Mouse (Mus musculus): ENCODE results near the gene Gpr31b.
"Not testable (repeated sequence)": the region's sequence is repeated elsewhere in the genome, so short reads cannot be mapped to it uniquely, and the experiment has no call there.

Gene Gpr31b

GRCm38 (mm10) chr17:13052124-13052813 is at the start of gene Gpr31b:
Gpr31b (minus strand) TSS chr17:13052296.
- not testable (repeated sequence) for DNase-seq (ENCODE audit: low spot score)

- not testable (repeated sequence) for DNase-seq (ENCODE audit: low spot score)
Observed at GRCm38 (mm10) chr17:13092960-13093359, 40.9 kb upstream of the Gpr31b start.

- DNase-seq (ENCODE audit: low spot score), result not testable (repeated sequence)
Observed at GRCm38 (mm10) chr17:13092100-13092764, 40.1 kb upstream of the Gpr31b start.

GRCm38 (mm10) chr17:13091510-13091909 is 39.4 kb upstream of the Gpr31b start:
- not testable (repeated sequence) for DNase-seq (ENCODE audit: low spot score)

GRCm38 (mm10) chr17:13069227-13069626 is 17.1 kb upstream of the Gpr31b start:
- DNase-seq (ENCODE audit: low spot score), result not testable (repeated sequence)

- not testable (repeated sequence) for DNase-seq (ENCODE audit: low spot score)
Observed at GRCm38 (mm10) chr17:13067864-13068385, 15.8 kb upstream of the Gpr31b start.

GRCm38 (mm10) chr17:13062882-13063281 is 10.8 kb upstream of the Gpr31b start:
- DNase-seq (ENCODE audit: low spot score), result not testable (repeated sequence)

GRCm38 (mm10) chr17:13060804-13061203 is 8.7 kb upstream of the Gpr31b start, which contains the start of gene Tcp10b:
Tcp10b (plus strand) TSS chr17:13061104.
- DNase-seq (ENCODE audit: low spot score), result not testable (repeated sequence)

GRCm38 (mm10) chr17:13043846-13044673 is 8.0 kb downstream of the Gpr31b start:
- DNase-seq (ENCODE audit: low spot score), result peak; percentile 27

GRCm38 (mm10) chr17:13036627-13037192 is 15.4 kb downstream of the Gpr31b start:
- DNase-seq (ENCODE audit: low spot score), result not testable (repeated sequence)

- DNase-seq (ENCODE audit: low spot score), result no peak
Observed at GRCm38 (mm10) chr17:13013316-13013715, 38.8 kb downstream of the Gpr31b start.

- peak; percentile 6 for DNase-seq (ENCODE audit: low spot score)
Observed at GRCm38 (mm10) chr17:13009887-13010286, 42.2 kb downstream of the Gpr31b start.

- no peak for DNase-seq (ENCODE audit: low spot score)
Observed at GRCm38 (mm10) chr17:13008528-13008927, 43.6 kb downstream of the Gpr31b start.

GRCm38 (mm10) chr17:13007730-13008425 is 44.2 kb downstream of the Gpr31b start:
- peak; percentile 98 for DNase-seq (ENCODE audit: low spot score)

GRCm38 (mm10) chr17:13006984-13007383 is 45.1 kb downstream of the Gpr31b start:
- DNase-seq (ENCODE audit: low spot score), result no peak

- DNase-seq (ENCODE audit: low spot score), result not testable (repeated sequence)
Observed at GRCm38 (mm10) chr17:13006546-13006945, 45.5 kb downstream of the Gpr31b start, which contains the start of gene Sod2. Sod2 (plus strand) TSS chr17:13006846.

GRCm38 (mm10) chr17:13004436-13004835 is 47.7 kb downstream of the Gpr31b start:
- not testable (repeated sequence) for DNase-seq (ENCODE audit: low spot score)

- DNase-seq (ENCODE audit: low spot score), result not testable (repeated sequence)
Observed at GRCm38 (mm10) chr17:13002243-13002642, 49.9 kb downstream of the Gpr31b start.
